Mouse (Mus musculus): Measurements from ENCODE around the gene BC025920. TPM values are rescaled to one million over a fixed set of nuclear protein-coding genes. Genes with fewer than 3 reads are reported as not detected.

Gene BC025920
- polyA plus RNA-seq, 1 experiment from 2014 or later = 2.3 TPM

- Histone ChIP-seq H3K27me3 (replicated peaks) (peaks cover 64% of the 10 kb centered on the region), H3K4me3 (replicated peaks) (peak overlapping the region; percentile 60), H3K4me2 (peak overlapping the region; percentile 80), H3K9ac (replicated peaks) (peak overlapping the region; percentile 67), H3K9me3 (replicated peaks) (no peaks in the 10 kb centered on the region), H3K27ac (replicated peaks) (peak overlapping the region; percentile 38; the same call in 1 of the 2 replicates), H3K36me3 (no peaks in the 10 kb centered on the region), H3K4me1 (peaks cover 52% of the 10 kb centered on the region)
- 0% methylated on average over 30 of the region's 30 CpGs for WGBS
- ATAC-seq (ENCODE audit: low FRiP score) = no peak
Observed at GRCm38 (mm10) chr10:81575208-81575631, 30.9 kb upstream of the BC025920 start.

- no peak for ATAC-seq (ENCODE audit: low FRiP score)
- Histone ChIP-seq H3K9me3 (replicated peaks) (no peaks in the 10 kb centered on the region), H3K27me3 (replicated peaks) (peaks cover 69% of the 10 kb centered on the region), H3K9ac (replicated peaks) (peak overlapping the region; percentile 67), H3K36me3 (no peaks in the 10 kb centered on the region), H3K27ac (replicated peaks) (no peak overlapping the region), H3K4me3 (replicated peaks) (peak overlapping the region; percentile 60), H3K4me1 (peaks cover 51% of the 10 kb centered on the region), H3K4me2 (peak overlapping the region; percentile 80)
- 1% methylated on average over 6 of the region's 6 CpGs for WGBS
Observed at GRCm38 (mm10) chr10:81575695-81576094, 30.4 kb upstream of the BC025920 start.

DNA sequence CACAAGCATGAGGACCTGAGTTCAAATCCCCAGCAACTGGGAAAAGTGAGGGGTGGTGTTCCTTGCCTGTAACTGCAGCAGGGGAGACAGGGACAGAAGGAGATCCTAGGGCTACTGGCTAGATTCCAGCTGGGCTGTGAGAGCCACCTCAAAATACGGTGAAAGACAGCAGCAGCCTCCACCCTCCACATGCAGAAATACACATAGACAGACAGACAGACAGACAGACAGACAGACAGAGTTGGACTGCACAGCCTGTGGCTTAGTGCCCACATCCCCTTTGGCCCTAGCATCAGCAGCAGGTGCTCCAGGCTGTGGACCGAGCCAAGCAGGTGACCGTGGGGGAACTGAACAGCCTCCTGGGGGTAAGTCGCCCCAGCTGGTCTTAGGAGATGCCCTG lies 26.1 kb upstream of the BC025920 start:
- ATAC-seq (ENCODE audit: low FRiP score) = no peak
- no peaks in the 10 kb centered on the region; the same call in 1 of the 2 replicates for H3K36me3 ChIP-seq
- H3K9me3 ChIP-seq (replicated peaks) = no peaks in the 10 kb centered on the region
- no peak overlapping the region for H3K9ac ChIP-seq (replicated peaks)
- H3K4me3 ChIP-seq (replicated peaks) = no peak overlapping the region
- H3K27me3 ChIP-seq (replicated peaks) = peaks cover 71% of the 10 kb centered on the region
- no peak overlapping the region for H3K4me2 ChIP-seq
- no peak overlapping the region for H3K27ac ChIP-seq (replicated peaks)
- H3K4me1 ChIP-seq = peaks cover 26% of the 10 kb centered on the region
- WGBS = 45% methylated on average over 4 of the region's 4 CpGs

GRCm38 (mm10) chr10:81580441-81581070 lies 25.5 kb upstream of the BC025920 start:
- H3K4me1 ChIP-seq = peaks cover 20% of the 10 kb centered on the region
- H3K4me3 ChIP-seq (replicated peaks) = no peak overlapping the region
- 0 out of 2 replicates have a peak overlapping the region, but pooled peaks have one; percentile 1 for H3K9ac ChIP-seq (replicated peaks)
- H3K27ac ChIP-seq (replicated peaks) = no peak overlapping the region
- no peaks in the 10 kb centered on the region for H3K9me3 ChIP-seq (replicated peaks)
- H3K4me2 ChIP-seq = 0 out of 2 replicates have a peak overlapping the region, but pooled peaks have one; percentile 11
- peaks cover 73% of the 10 kb centered on the region for H3K27me3 ChIP-seq (replicated peaks)
- no peaks in the 10 kb centered on the region; the same call in 1 of the 2 replicates for H3K36me3 ChIP-seq
- no peak for ATAC-seq (ENCODE audit: low FRiP score)
- 59% methylated on average over 25 of the region's 25 CpGs for WGBS

GRCm38 (mm10) chr10:81583347-81583746 lies 22.7 kb upstream of the BC025920 start:
- H3K36me3 ChIP-seq = peaks cover 8% of the 10 kb centered on the region
- 45% methylated on average over 6 of the region's 6 CpGs for WGBS
- no peak overlapping the region for H3K9ac ChIP-seq (replicated peaks)
- peaks cover 72% of the 10 kb centered on the region for H3K27me3 ChIP-seq (replicated peaks)
- H3K27ac ChIP-seq (replicated peaks) = no peak overlapping the region
- H3K4me1 ChIP-seq = peaks cover 11% of the 10 kb centered on the region
- H3K9me3 ChIP-seq (replicated peaks) = no peaks in the 10 kb centered on the region
- ATAC-seq (ENCODE audit: low FRiP score) = no peak
- H3K4me2 ChIP-seq = no peak overlapping the region
- no peak overlapping the region for H3K4me3 ChIP-seq (replicated peaks)

DNA sequence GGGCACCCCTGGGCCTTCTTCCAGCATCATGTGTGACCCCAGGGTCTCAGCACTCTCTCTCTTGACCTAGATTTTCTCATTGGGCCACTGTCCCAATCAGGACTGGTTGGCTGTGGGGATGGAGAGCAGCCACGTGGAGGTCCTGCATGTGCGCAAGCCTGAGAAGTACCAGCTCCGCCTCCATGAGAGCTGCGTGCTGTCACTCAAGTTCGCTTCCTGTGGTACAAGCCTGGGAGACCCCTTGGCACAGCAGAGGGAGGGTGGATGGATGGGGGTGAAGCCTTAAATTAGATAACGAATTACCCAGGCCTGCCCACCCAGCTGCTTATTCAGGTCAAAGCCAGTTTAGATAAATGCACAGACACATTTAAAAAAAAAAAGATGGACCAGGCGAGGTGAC lies 17.3 kb upstream of the BC025920 start:
- no peak for ATAC-seq (ENCODE audit: low FRiP score)
- H3K36me3 ChIP-seq = peaks cover 17% of the 10 kb centered on the region
- H3K27me3 ChIP-seq (replicated peaks) = peaks cover 75% of the 10 kb centered on the region
- no peak overlapping the region for H3K4me3 ChIP-seq (replicated peaks)
- no peak overlapping the region for H3K9ac ChIP-seq (replicated peaks)
- no peaks in the 10 kb centered on the region for H3K4me1 ChIP-seq
- WGBS = 79% methylated on average over 7 of the region's 7 CpGs
- no peaks in the 10 kb centered on the region for H3K9me3 ChIP-seq (replicated peaks)
- H3K4me2 ChIP-seq = no peak overlapping the region
- H3K27ac ChIP-seq (replicated peaks) = no peak overlapping the region

- Histone ChIP-seq H3K4me1 (peaks cover 16% of the 10 kb centered on the region), H3K4me2 (no peak overlapping the region), H3K9ac (replicated peaks) (no peak overlapping the region), H3K27ac (replicated peaks) (no peak overlapping the region), H3K4me3 (replicated peaks) (no peak overlapping the region), H3K36me3 (peaks cover 17% of the 10 kb centered on the region), H3K27me3 (replicated peaks) (peaks cover 76% of the 10 kb centered on the region), H3K9me3 (replicated peaks) (no peaks in the 10 kb centered on the region)
- no peak for ATAC-seq (ENCODE audit: low FRiP score)
- 59% methylated on average over 9 of the region's 9 CpGs for WGBS
Observed at GRCm38 (mm10) chr10:81591846-81592245, 14.2 kb upstream of the BC025920 start.

DNA sequence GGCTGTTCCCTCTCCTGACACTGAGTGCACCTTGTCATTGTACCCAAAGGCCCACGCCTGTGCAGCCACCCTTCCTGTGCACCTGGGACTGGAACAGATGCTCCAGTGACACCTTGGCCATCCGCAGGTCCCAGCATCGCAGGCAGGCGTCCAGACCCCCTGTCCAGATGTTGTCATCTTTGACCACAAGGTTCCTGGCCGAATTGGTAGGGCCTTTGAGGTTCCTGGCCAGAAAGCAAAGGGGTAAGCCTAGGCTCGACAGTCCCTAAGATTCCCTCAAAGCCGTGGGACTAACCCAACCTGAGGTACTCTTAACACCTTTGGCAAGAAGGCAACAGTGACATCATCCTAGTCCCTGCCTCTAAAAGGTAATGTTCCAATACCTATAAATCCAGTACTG lies 13.4 kb upstream of the BC025920 start:
- H3K36me3 ChIP-seq = peaks cover 16% of the 10 kb centered on the region
- ATAC-seq (ENCODE audit: low FRiP score) = no peak
- no peaks in the 10 kb centered on the region for H3K9me3 ChIP-seq (replicated peaks)
- no peak overlapping the region for H3K4me3 ChIP-seq (replicated peaks)
- H3K27ac ChIP-seq (replicated peaks) = no peak overlapping the region
- H3K27me3 ChIP-seq (replicated peaks) = peaks cover 69% of the 10 kb centered on the region
- no peak overlapping the region for H3K4me2 ChIP-seq
- WGBS = 84% methylated on average over 7 of the region's 7 CpGs
- no peak overlapping the region for H3K9ac ChIP-seq (replicated peaks)
- H3K4me1 ChIP-seq = peaks cover 24% of the 10 kb centered on the region

- H3K36me3 ChIP-seq = peaks cover 10% of the 10 kb centered on the region; the same call in 1 of the 2 replicates
- peaks cover 66% of the 10 kb centered on the region for H3K27me3 ChIP-seq (replicated peaks)
- no peak overlapping the region for H3K27ac ChIP-seq (replicated peaks)
- 74% methylated on average over 4 of the region's 4 CpGs for WGBS
- H3K9ac ChIP-seq (replicated peaks) = no peak overlapping the region
- no peaks in the 10 kb centered on the region for H3K9me3 ChIP-seq (replicated peaks)
- no peak overlapping the region for H3K4me2 ChIP-seq
- peaks cover 28% of the 10 kb centered on the region for H3K4me1 ChIP-seq
- no peak for ATAC-seq (ENCODE audit: low FRiP score)
- H3K4me3 ChIP-seq (replicated peaks) = no peak overlapping the region
Observed at GRCm38 (mm10) chr10:81593223-81593622, 12.8 kb upstream of the BC025920 start.

DNA sequence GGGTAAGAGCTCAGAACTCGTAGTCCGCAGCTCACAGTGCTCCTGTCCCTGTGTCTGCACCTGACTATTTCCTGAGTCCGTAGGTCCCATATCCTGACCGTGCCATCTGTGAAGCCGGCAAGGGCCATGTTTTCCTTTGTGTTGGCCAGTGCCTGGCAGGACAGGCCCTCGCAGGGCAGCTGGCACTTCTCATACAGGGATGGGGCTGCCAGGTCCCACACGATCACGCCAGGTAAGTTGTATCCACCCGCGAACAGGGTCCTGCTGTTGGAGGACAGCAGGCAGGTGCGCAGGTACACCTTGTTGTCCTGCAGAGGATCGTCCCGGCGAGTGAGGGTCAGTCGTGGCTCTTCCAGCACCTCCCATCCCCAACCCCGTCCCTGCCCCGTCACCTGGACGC lies 12.1 kb upstream of the BC025920 start:
- Histone ChIP-seq H3K27me3 (replicated peaks) (peaks cover 61% of the 10 kb centered on the region), H3K4me1 (peaks cover 28% of the 10 kb centered on the region), H3K4me3 (replicated peaks) (no peak overlapping the region), H3K4me2 (no peak overlapping the region), H3K36me3 (peaks cover 3% of the 10 kb centered on the region; the same call in 1 of the 2 replicates), H3K27ac (replicated peaks) (no peak overlapping the region), H3K9me3 (replicated peaks) (no peaks in the 10 kb centered on the region), H3K9ac (replicated peaks) (no peak overlapping the region)
- WGBS = 79% methylated on average over 18 of the region's 18 CpGs
- no peak for ATAC-seq (ENCODE audit: low FRiP score)

DNA sequence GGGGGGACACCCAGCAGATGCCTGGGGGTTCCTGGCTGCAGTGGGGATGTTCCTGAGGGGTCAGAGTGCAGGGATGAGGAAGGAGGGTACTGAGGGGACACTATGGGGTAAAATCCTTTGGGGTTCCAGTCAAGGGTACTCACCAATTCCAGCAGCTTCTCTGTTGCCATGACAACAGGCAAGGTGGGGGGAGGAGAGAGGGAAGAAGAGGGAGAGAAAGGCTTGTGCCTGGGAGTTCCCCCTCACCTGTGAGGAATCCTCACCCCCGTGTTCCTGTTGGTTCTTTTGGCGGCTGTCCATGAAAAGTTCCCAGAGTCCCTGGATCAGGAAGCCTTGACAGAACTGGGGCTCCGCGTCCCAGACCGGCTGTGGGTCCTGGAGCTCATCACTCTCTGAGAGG lies 10.5 kb upstream of the BC025920 start:
- Histone ChIP-seq H3K4me2 (0 out of 2 replicates have a peak overlapping the region, but pooled peaks have one; percentile 49), H3K4me1 (peaks cover 32% of the 10 kb centered on the region), H3K9ac (replicated peaks) (no peak overlapping the region), H3K27me3 (replicated peaks) (peaks cover 46% of the 10 kb centered on the region), H3K27ac (replicated peaks) (no peak overlapping the region), H3K36me3 (no peaks in the 10 kb centered on the region), H3K9me3 (replicated peaks) (no peaks in the 10 kb centered on the region), H3K4me3 (replicated peaks) (no peak overlapping the region)
- no peak for ATAC-seq (ENCODE audit: low FRiP score)
- WGBS = 37% methylated on average over 5 of the region's 5 CpGs

DNA sequence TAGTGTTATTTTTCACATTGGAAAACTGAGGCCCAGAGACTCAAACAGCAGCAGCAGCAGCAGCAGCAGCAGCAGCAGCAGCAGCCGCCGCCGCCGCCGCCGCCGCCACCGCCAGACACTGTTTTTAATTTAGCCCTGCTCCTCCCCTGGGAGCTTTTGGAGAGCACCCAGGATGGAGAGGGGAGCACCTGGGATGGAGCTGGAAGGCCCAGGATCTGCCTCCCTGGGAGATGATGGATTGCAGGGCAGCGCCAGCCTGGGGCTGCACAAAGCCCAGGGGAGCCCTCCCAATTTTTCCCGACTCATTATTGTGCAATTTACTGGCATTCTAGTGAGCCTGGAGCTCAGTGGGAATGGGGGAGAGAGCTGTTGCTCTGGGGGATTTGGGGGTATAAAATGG lies 9.5 kb upstream of the BC025920 start:
- 0 out of 2 replicates have a peak overlapping the region, but pooled peaks have one; percentile 35 for H3K27ac ChIP-seq (replicated peaks)
- peaks cover 43% of the 10 kb centered on the region for H3K4me1 ChIP-seq
- H3K27me3 ChIP-seq (replicated peaks) = peaks cover 41% of the 10 kb centered on the region
- no peak overlapping the region for H3K9ac ChIP-seq (replicated peaks)
- no peak for ATAC-seq (ENCODE audit: low FRiP score)
- WGBS = 6% methylated on average over 10 of the region's 10 CpGs
- peak overlapping the region; percentile 49 for H3K4me2 ChIP-seq
- H3K9me3 ChIP-seq (replicated peaks) = no peaks in the 10 kb centered on the region
- H3K36me3 ChIP-seq = no peaks in the 10 kb centered on the region
- no peak overlapping the region for H3K4me3 ChIP-seq (replicated peaks)

All from neural tube, embryonic 15.5 days (tissue).